Mouse (Mus musculus): ENCODE measurements around the gene Pik3r2. TPM values are rescaled to one million over a fixed set of nuclear protein-coding genes. Genes with fewer than 3 reads are reported as not detected.
"Not testable (repeated sequence)": the region's sequence is repeated elsewhere in the genome, so short reads cannot be mapped to it uniquely, and the experiment has no call there.

Pik3r2 gene
- 130 TPM for polyA plus RNA-seq (2012; fragmentation: generic; extraction: Trizol)

DNA sequence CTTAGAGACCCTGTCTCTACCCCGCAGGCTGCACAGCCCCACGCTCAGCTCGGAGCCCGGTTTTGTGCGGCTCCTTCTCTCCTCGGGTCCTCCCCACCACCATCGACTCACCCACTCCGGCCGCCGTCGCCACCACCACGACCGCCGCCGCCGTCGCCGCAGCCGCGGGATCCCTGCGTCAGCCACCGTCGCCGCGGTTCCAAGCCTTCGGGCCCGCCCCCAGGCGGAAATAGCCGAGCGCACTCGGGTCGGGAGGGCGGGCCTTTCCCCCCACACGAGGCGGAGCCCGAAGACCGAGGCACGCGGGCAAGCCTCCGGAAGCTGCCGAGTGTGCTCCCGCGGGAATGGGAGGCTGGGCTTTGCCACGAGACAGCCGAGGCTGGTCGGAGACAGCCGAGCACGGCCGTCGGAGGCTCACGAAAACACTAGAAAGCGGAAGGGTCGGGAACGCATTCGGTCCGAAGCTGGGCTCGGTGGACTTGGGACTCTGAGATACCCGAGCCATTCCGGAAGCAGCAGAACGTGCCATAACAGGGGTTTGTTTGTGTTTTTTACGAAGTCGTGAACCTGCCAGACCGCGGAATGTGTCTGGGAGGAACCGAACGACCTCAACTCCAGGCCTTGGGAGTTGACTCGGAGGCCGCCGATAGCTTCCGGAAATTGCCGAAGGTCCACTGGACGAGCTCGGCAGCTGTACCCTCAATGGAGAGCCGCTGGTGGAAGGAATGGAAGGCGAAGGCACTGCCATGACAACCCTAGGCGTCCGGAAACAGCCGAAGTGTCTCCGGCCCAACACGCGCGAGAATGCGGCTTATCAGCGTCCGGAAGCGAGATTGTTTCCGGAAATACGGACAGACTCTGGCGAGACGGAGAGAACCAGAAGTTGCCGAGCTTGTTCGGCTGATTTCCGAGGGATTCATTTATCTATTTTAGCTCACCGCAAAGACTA lies at the start of gene Pik3r2:
Gene Pik3r2, minus strand, starts transcription at position 218 of the 949 bp plus-strand sequence.
- H3ac ChIP-seq (ENCODE audit: control insufficient read depth, insufficient read length) = peak within 1 kb of the TSS; percentile 44
- H3K4me3 ChIP-seq = peak within 1 kb of the TSS; percentile 92
- peaks cover 21% of the 10 kb centered on the region for H3K79me2 ChIP-seq (ENCODE audit: control insufficient read depth, insufficient read depth)
- TF ChIP-seq MYOG (IDR thresholded peaks at IDR 0.05; ENCODE audit: control insufficient read depth in 1 of 3, insufficient read depth in 1 of 3, insufficient read length in 2 of 3, low read depth in 2 of 3) = peak in 1 of 3 experiments; percentile 29
- peak; percentile 74 for TF ChIP-seq POLR2A (IDR thresholded peaks at IDR 0.05; ENCODE audit: insufficient read length, low read depth)
- peak; percentile 64 for TF ChIP-seq POLR2AphosphoS2 (IDR thresholded peaks at IDR 0.05; ENCODE audit: insufficient read length, low read depth)
- TF ChIP-seq REST (IDR thresholded peaks at IDR 0.05; ENCODE audit: insufficient read depth, insufficient read length) = no peak
- no peaks in the 10 kb centered on the region for H3K36me3 ChIP-seq (ENCODE audit: control insufficient read depth, insufficient read depth)
- no peaks in the 10 kb centered on the region for H3K27me3 ChIP-seq (ENCODE audit: control insufficient read depth, insufficient read depth, insufficient read length)
- peak within 1 kb of the TSS; percentile 93 for H3K4me2 ChIP-seq (ENCODE audit: low read depth)

- no peak for TF ChIP-seq TCF3 (IDR thresholded peaks at IDR 0.05; ENCODE audit: insufficient read length, low read depth)
These were observed 49.3 kb upstream of the Pik3r2 start for GRCm38 (mm10) chr8:70825816-70826215.

GRCm38 (mm10) chr8:70823802-70824201 lies 47.3 kb upstream of the Pik3r2 start:
- Histone ChIP-seq H3K4me2 (ENCODE audit: low read depth) (no peak overlapping the region), H3K4me3 (no peak overlapping the region), H3ac (ENCODE audit: control insufficient read depth, insufficient read length) (no peak overlapping the region), H3K27me3 (ENCODE audit: control insufficient read depth, insufficient read depth, insufficient read length) (no peaks in the 10 kb centered on the region), H3K79me2 (ENCODE audit: control insufficient read depth, insufficient read depth) (no peaks in the 10 kb centered on the region), H3K36me3 (ENCODE audit: control insufficient read depth, insufficient read depth) (no peaks in the 10 kb centered on the region)
- TF ChIP-seq SRF (IDR thresholded peaks at IDR 0.05; ENCODE audit: control insufficient read depth, insufficient read length, low read depth) (no peak), MYOD1 (IDR thresholded peaks at IDR 0.05; ENCODE audit: control insufficient read depth in 1 of 3, insufficient read length in 2 of 3, low read depth in 2 of 3) (no peak), MAX (IDR thresholded peaks at IDR 0.05; ENCODE audit: low read depth) (no peak), TCF3 (IDR thresholded peaks at IDR 0.05; ENCODE audit: insufficient read length, low read depth) (no peak), REST (IDR thresholded peaks at IDR 0.05; ENCODE audit: insufficient read depth, insufficient read length) (no peak), POLR2A (IDR thresholded peaks at IDR 0.05; ENCODE audit: insufficient read length, low read depth) (no peak)

More at GRCm38 (mm10) chr8:70825816-70826215, 49.3 kb upstream of the Pik3r2 start:
- no peaks in the 10 kb centered on the region for H3K27me3 ChIP-seq (ENCODE audit: control insufficient read depth, insufficient read depth, insufficient read length)
- no peaks in the 10 kb centered on the region for H3K36me3 ChIP-seq (ENCODE audit: control insufficient read depth, insufficient read depth)
- no peak overlapping the region for H3K4me3 ChIP-seq
- H3K4me2 ChIP-seq (ENCODE audit: low read depth) = no peak overlapping the region
- H3K79me2 ChIP-seq (ENCODE audit: control insufficient read depth, insufficient read depth) = no peaks in the 10 kb centered on the region
- H3ac ChIP-seq (ENCODE audit: control insufficient read depth, insufficient read length) = no peak overlapping the region

DNA sequence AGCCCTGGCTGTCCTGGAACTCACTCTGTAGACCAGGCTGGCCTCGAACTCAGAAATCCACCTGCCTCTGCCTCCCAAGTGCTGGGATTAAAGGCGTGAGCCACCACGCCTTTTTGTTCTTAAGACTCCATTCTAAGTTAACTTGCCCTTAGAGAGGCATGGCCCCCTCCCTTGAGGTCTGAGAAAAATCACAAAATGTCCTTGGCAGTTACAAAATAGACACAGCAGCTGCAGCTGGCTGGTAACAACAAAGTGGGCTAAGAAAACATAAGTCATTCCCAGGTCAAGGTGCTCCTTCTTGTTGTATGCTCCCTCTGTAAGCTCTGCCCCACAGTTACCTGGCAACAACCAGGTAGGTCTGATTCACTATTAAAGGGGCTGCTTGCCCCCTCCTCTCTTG lies 46.1 kb upstream of the Pik3r2 start:
- H3K4me3 ChIP-seq; H3ac ChIP-seq (ENCODE audit: control insufficient read depth, insufficient read length); H3K79me2 ChIP-seq (ENCODE audit: control insufficient read depth, insufficient read depth); H3K27me3 ChIP-seq (ENCODE audit: control insufficient read depth, insufficient read depth, insufficient read length); H3K36me3 ChIP-seq (ENCODE audit: control insufficient read depth, insufficient read depth); H3K4me2 ChIP-seq (ENCODE audit: low read depth): not testable (repeated sequence)

- no peak for TF ChIP-seq POLR2AphosphoS2 (IDR thresholded peaks at IDR 0.05; ENCODE audit: insufficient read length, low read depth)
- no peak for TF ChIP-seq TCF3 (IDR thresholded peaks at IDR 0.05; ENCODE audit: insufficient read length, low read depth)
- no peak for TF ChIP-seq USF1 (IDR thresholded peaks at IDR 0.05; ENCODE audit: low read depth)
- no peak for TF ChIP-seq SRF (IDR thresholded peaks at IDR 0.05; ENCODE audit: control insufficient read depth, insufficient read length, low read depth)
- H3K79me2 ChIP-seq (ENCODE audit: control insufficient read depth, insufficient read depth) = no peaks in the 10 kb centered on the region
- H3K36me3 ChIP-seq (ENCODE audit: control insufficient read depth, insufficient read depth) = peaks cover 3% of the 10 kb centered on the region
- no peak overlapping the region for H3K4me2 ChIP-seq (ENCODE audit: low read depth)
- no peaks in the 10 kb centered on the region for H3K27me3 ChIP-seq (ENCODE audit: control insufficient read depth, insufficient read depth, insufficient read length)
- H3K4me3 ChIP-seq = no peak overlapping the region
- no peak overlapping the region for H3ac ChIP-seq (ENCODE audit: control insufficient read depth, insufficient read length)
These were observed 45.5 kb upstream of the Pik3r2 start for GRCm38 (mm10) chr8:70821992-70822391.

DNA sequence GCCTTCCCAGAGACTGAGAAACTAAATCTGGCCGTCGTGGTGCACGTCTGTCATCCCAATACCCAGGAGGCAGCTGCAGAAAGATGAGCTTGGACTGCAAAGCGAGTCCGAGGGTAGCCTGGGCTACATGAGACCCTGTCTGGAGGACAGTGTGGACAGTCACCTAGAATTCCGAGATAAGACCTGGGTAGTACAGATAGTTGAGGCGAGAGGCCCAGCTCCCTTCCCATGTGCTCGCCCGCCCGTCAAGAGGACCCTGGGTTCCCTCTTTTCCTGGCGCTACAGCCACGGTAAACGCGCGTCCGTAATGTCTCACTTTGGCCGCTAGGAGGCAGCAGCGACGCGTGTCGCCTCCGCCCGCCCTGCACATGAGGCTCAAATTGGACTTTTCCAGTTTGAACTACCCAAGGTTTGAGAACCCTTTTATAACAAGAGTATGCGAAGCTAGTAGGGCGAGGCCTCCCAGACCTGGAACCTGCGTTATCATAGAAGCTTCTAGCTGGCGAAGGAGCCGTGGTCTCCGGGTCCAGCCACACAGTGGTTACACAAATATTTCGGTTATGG lies 45.0 kb upstream of the Pik3r2 start:
- H3K27me3 ChIP-seq (ENCODE audit: control insufficient read depth, insufficient read depth, insufficient read length) = no peaks in the 10 kb centered on the region

More for the DNA sequence above, 45.0 kb upstream of the Pik3r2 start:
- Histone ChIP-seq H3K36me3 (ENCODE audit: control insufficient read depth, insufficient read depth) (peaks cover 3% of the 10 kb centered on the region), H3ac (ENCODE audit: control insufficient read depth, insufficient read length) (no peak overlapping the region), H3K4me3 (no peak overlapping the region), H3K79me2 (ENCODE audit: control insufficient read depth, insufficient read depth) (no peaks in the 10 kb centered on the region), H3K4me2 (ENCODE audit: low read depth) (no peak overlapping the region)
- TF ChIP-seq CEBPB (IDR thresholded peaks at IDR 0.05; ENCODE audit: insufficient read depth, poor library complexity, severe bottlenecking) (no peak), TCF3 (IDR thresholded peaks at IDR 0.05; ENCODE audit: insufficient read length, low read depth) (no peak), POLR2A (IDR thresholded peaks at IDR 0.05; ENCODE audit: insufficient read length, low read depth) (peak; percentile 20), USF1 (IDR thresholded peaks at IDR 0.05; ENCODE audit: low read depth) (no peak), REST (IDR thresholded peaks at IDR 0.05; ENCODE audit: insufficient read depth, insufficient read length) (no peak), POLR2AphosphoS2 (IDR thresholded peaks at IDR 0.05; ENCODE audit: insufficient read length, low read depth) (peak; percentile 11), MAX (IDR thresholded peaks at IDR 0.05; ENCODE audit: low read depth) (no peak)
